Mouse (Mus musculus) yolk sac, embryonic 10.5 days (tissue): ENCODE data around the gene Psmc3ip.

ENCODE experiments used
- DNase-seq: peaks from one replicate; pipeline ENCODE4 v3.0.0-alpha.2; 2017; ENCODE audit warnings: low spot score

Psmc3ip gene

DNA sequence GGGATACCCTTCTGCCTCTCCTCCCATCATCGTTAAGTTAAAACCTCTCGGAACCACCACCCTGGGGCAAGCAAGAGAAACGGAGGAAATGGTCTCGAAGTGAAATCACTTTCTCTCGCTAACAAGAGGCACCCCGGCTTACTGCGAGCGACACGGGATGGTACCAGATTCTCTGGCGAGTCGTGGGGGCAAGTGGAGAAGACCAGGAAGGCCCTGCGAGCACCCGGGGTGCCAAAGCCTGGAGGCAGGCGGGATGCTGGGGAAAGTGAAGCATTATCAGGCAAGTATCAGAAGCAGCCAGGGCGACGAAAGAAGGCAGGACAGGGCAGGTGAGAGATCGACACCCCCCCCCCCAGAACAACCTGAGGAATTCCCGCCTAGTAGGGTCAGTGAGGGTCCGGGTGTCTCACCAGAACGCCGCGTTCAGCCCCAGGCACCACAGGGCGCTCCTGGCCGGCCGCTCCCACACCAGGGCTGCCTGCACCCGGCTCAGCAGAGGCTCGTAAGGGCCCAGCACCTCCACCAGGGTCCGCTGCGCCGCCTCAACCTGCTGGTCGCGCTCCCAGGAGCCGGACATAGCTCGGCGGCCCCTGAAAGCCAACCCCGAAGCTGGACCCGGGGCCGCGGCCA is 24.0 kb upstream of the Psmc3ip start:
- DNase-seq, result no peak

DNA sequence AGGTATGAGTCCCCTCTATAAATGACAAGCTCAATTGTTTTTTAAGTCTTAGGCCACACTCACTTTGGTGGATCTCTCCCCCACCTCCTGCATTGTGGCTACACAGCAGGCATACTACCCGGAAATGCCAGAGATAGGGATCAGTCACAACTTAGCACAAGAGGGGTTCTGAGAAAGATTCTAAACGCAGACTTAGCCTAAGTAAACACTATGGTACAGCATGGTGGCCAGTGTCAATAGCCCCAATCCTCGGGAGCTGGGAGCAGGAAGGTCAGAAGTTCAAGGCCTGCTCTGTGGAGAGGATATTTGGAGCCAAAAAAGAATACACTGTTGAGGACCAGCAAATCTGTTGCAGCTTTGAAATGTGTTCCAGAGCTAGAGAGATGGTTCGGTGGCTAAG is 22.9 kb upstream of the Psmc3ip start:
- peak; percentile 63 for DNase-seq

DNA sequence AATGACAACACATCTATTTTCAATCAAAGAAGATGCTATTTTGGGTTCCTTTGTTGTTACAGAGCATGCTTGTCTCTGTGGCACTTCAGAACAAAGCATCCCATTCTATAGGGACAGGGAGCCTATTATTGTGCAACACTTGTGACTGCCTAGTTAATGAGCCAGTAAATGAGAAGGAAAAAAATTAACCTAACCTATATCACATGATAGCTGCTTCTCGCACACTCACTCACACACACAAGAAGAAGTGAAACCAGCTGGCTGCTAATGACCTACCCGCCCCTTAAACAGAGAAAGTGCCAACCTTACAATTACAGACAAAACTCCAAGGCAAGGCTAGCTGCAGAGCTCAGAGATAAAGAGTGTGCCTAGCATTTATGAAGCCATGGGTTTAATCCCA is 20.3 kb upstream of the Psmc3ip start:
- no peak for DNase-seq

- no peak for DNase-seq
Measured at GRCm38 (mm10) chr11:101112186-101112585, 16.9 kb upstream of the Psmc3ip start.

- no peak for DNase-seq
Measured at GRCm38 (mm10) chr11:101111178-101111577, 15.9 kb upstream of the Psmc3ip start.

- DNase-seq, result no peak
Measured at GRCm38 (mm10) chr11:101110708-101111107, 15.5 kb upstream of the Psmc3ip start.

DNA sequence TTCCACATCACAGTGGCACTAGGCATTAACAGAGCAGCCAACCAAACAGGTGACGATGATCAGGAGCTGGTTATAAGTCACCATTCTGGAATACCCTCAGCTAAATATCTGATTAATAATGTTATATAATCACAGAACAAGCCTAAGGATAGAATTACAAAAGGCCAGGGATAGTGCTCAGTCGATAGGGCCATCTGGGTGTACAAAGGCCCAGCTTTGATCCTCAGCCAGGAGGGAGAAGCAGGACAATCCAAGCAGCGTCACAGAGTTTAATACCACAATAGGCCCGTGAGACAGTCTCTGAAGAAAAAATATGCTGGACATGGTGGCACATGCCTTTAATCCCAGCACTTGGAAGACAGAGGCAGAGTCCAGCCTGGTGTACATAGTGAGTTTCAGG is 14.1 kb upstream of the Psmc3ip start:
- DNase-seq, result no peak

DNA sequence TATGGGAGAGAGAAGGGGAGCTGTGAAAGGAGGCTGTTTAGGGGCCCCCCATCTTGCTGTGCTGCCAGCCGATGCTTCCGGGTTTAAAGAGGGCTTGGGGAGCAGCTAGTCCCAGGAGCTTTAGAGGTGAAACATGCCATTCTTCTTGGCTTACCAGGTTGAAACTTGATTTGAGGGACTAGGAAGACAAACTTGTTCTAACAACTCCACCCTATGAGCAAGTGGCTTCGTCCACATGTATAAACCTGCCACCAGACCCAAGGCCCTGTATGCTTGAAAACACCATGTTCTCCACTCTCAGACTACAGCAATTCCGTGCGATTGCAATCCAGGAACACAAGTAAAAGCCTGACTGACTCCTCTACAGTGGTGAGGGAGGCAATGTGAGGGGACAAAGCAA is 7.8 kb upstream of the Psmc3ip start:
- no peak for DNase-seq

GRCm38 (mm10) chr11:101098231-101098630 is 3.0 kb upstream of the Psmc3ip start:
- DNase-seq, result no peak

DNA sequence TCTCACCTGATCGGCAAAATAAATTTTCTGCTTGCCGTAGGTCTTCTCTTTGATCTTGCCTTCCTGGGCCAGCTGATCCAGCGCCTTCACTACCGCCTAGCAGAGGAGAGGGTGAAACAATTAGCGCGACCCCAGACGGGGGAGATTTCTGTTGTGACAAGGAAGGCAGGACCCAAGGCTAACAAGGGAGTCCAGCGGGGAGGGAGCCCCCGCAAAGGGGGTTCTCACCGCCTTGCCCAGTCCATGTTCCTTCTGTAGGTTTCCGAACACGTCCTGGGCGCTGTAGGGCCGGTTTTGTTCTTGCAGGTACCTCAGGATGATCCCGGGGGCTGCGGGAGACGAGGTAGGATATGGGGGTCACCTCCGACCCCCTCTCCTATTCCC is 314 bp downstream of the Psmc3ip start:
- no peak for DNase-seq

- DNase-seq, result no peak
Measured at GRCm38 (mm10) chr11:101089931-101090330, 5.3 kb downstream of the Psmc3ip start.

DNA sequence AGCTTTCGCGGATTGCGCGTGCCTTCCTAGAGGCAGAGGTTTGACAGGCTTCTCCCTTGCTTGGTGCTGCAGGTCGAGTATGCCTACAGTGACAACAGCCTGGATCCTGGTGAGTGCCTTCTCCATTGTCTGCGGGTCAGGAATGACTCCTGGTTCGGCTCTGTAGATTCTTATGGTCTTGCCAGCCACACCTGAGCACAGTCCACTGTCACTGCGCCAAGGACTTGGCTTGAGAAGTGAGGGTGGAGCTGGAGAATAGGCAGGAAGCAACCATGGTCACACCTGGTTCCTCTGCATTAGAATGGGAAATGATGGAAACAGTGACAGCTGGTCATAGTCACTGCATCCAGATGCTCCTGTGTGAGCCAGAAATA is 7.6 kb downstream of the Psmc3ip start:
- no peak for DNase-seq

- DNase-seq, result peak; percentile 90
Measured at GRCm38 (mm10) chr11:101086756-101087681, 8.2 kb downstream of the Psmc3ip start, which contains the start of gene Mlx. Mlx (plus strand) TSS chr11:101087277.

DNA sequence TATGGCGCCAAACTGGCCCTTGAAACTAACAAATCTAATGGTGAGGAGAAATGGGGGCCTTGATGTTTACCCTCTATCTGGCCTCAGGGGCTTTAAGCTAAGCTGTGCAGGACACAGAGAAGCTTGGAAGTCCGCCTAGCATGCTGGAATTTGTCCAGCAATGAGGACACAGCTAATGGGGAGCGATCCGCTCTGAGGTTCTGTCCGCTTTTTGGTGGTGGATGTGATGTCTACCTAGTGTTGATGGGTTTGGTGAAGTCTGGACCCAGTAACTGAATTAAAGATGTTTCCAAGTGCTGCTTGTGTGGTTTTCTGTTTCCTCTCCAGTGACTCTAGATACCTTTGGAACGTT is 8.9 kb downstream of the Psmc3ip start:
- DNase-seq, result no peak

- no peak for DNase-seq
Measured at GRCm38 (mm10) chr11:101085617-101086322, 9.5 kb downstream of the Psmc3ip start.

- DNase-seq, result no peak
Measured at GRCm38 (mm10) chr11:101084811-101085210, 10.4 kb downstream of the Psmc3ip start.

- DNase-seq, result no peak
Measured at GRCm38 (mm10) chr11:101084246-101084645, 11.0 kb downstream of the Psmc3ip start.

GRCm38 (mm10) chr11:101083083-101083697 is 12.0 kb downstream of the Psmc3ip start:
- DNase-seq, result no peak

GRCm38 (mm10) chr11:101082208-101083082 is 12.8 kb downstream of the Psmc3ip start, which contains the start of gene Coasy:
Coasy (plus strand) TSS chr11:101082565.
- peak; percentile 97 for DNase-seq

- no peak for DNase-seq
Measured at GRCm38 (mm10) chr11:101081659-101082058, 13.6 kb downstream of the Psmc3ip start.

DNA sequence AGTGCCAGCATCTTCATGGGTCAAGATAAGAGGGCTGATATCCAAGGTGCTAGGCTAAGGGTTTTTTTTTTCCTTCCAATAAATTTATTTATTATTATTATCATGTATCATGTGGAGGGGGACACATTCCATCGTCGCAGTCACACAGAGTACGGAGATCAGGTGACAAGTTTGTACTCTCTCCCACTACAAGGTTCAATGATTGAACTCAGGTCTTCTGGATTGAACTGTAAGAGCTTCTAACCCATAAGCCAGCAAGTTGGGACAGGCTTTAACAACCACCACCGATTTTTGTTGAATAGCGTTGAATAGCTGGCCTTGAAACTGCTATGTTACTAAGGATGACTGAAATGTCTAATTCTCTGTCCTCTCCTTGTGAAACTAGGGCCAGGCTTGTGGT is 14.8 kb downstream of the Psmc3ip start:
- DNase-seq, result no peak
